Mouse (Mus musculus) megakaryocyte, embryonic 14.5 days (primary cell): ENCODE data around the gene Dnm3. TPM values are rescaled to one million over a fixed set of nuclear protein-coding genes. Genes with fewer than 3 reads are reported as not detected.

Experiments used
- H3K27me3 ChIP-seq: replicated peaks from 2 replicates; pipeline ENCODE3; 2012; ENCODE audit warnings: inconsistent platforms
- H3K36me3 ChIP-seq: replicated peaks from 2 replicates; pipeline ENCODE3; 2012; ENCODE audit warnings: low read length, inconsistent platforms, mixed read lengths
- H3K4me1 ChIP-seq: 2 replicates; pipeline ENCODE4 v1.6.1; 2012; ENCODE audit warnings: inconsistent platforms
- H3K4me3 ChIP-seq: replicated peaks from 2 replicates; pipeline ENCODE3; 2012; ENCODE audit warnings: moderate library complexity, mild to moderate bottlenecking, inconsistent platforms
- H3K9me3 ChIP-seq: 2 replicates; pipeline ENCODE4 v1.6.1; 2012; ENCODE audit warnings: inconsistent platforms
- FLI1 ChIP-seq: IDR thresholded peaks from 2 replicates; pipeline ENCODE4 v1.6.1; 2012; ENCODE audit warnings: low read length, inconsistent platforms, mixed read lengths
- GATA1 ChIP-seq: IDR thresholded peaks from 3 replicates; pipeline ENCODE4 v1.6.1; 2012; ENCODE audit warnings: mixed read lengths, low read length, inconsistent platforms, borderline replicate concordance
- polyA plus RNA-seq: library from polyadenylated mRNA; stranded (reverse); fragments of >175 nt; gene quantifications from 2 replicates; pipeline ENCODE4 v1.2.3, GENCODE M21; 2012; ENCODE audit warnings: low replicate concordance; ENCODE audit not compliant: insufficient read depth

The Dnm3 gene
- polyA plus RNA-seq, 1 experiment: 0.07 TPM

GRCm38 (mm10) chr1:161962465-161963377 is 515.1 kb downstream of the Dnm3 start:
- no peak overlapping the region for H3K4me3 ChIP-seq
- peaks cover 10% of the 10 kb centered on the region for H3K27me3 ChIP-seq
- H3K9me3 ChIP-seq: no peaks in the 10 kb centered on the region
- TF ChIP-seq FLI1 (no peak), GATA1 (no peak)
- peaks cover 31% of the 10 kb centered on the region for H3K4me1 ChIP-seq
- no peaks in the 10 kb centered on the region for H3K36me3 ChIP-seq

GRCm38 (mm10) chr1:161957964-161958950 is 519.6 kb downstream of the Dnm3 start:
- no peaks in the 10 kb centered on the region for H3K36me3 ChIP-seq
- no peak for TF ChIP-seq FLI1
- no peak for TF ChIP-seq GATA1
- H3K27me3 ChIP-seq: no peaks in the 10 kb centered on the region
- no peak overlapping the region for H3K4me3 ChIP-seq
- H3K4me1 ChIP-seq: peaks cover 23% of the 10 kb centered on the region
- H3K9me3 ChIP-seq: no peaks in the 10 kb centered on the region

- Histone ChIP-seq H3K9me3 (no peaks in the 10 kb centered on the region), H3K27me3 (no peaks in the 10 kb centered on the region), H3K36me3 (no peaks in the 10 kb centered on the region), H3K4me3 (no peak overlapping the region), H3K4me1 (peaks cover 30% of the 10 kb centered on the region)
- TF ChIP-seq FLI1 (no peak), GATA1 (no peak)
Measured at GRCm38 (mm10) chr1:161955846-161956245, 522.0 kb downstream of the Dnm3 start.

- Histone ChIP-seq H3K4me3 (no peak overlapping the region), H3K9me3 (no peaks in the 10 kb centered on the region), H3K27me3 (no peaks in the 10 kb centered on the region), H3K36me3 (no peaks in the 10 kb centered on the region), H3K4me1 (peaks cover 26% of the 10 kb centered on the region)
- TF ChIP-seq FLI1 (no peak), GATA1 (no peak)
Measured at GRCm38 (mm10) chr1:161952599-161952998, 525.2 kb downstream of the Dnm3 start.

- H3K4me3 ChIP-seq: no peak overlapping the region
- TF ChIP-seq GATA1 (no peak), FLI1 (no peak)
Measured at GRCm38 (mm10) chr1:161951009-161951779, 526.6 kb downstream of the Dnm3 start.

GRCm38 (mm10) chr1:161942082-161942481 is 535.8 kb downstream of the Dnm3 start:
- Histone ChIP-seq H3K4me3 (no peak overlapping the region), H3K27me3 (no peaks in the 10 kb centered on the region), H3K4me1 (peaks cover 6% of the 10 kb centered on the region), H3K36me3 (no peaks in the 10 kb centered on the region), H3K9me3 (no peaks in the 10 kb centered on the region)
- TF ChIP-seq GATA1: no peak
- no peak for TF ChIP-seq FLI1

More at GRCm38 (mm10) chr1:161951009-161951779, 526.6 kb downstream of the Dnm3 start:
- Histone ChIP-seq H3K36me3 (no peaks in the 10 kb centered on the region), H3K4me1 (peaks cover 23% of the 10 kb centered on the region), H3K27me3 (no peaks in the 10 kb centered on the region), H3K9me3 (no peaks in the 10 kb centered on the region)

Other genes with a start within 250 kb of the Dnm3 start
- 2.8 and 2.9 TPM in 2 replicates for gene Mettl13, start 70.5 kb upstream of the Dnm3 start, polyA plus RNA-seq
- gene Vamp4, start 92.5 kb upstream of the Dnm3 start, polyA plus RNA-seq: 1.2 and 5.4 TPM in 2 replicates
- not detected in 2 replicates for gene Myoc, start 161.1 kb upstream of the Dnm3 start, polyA plus RNA-seq
- gene Myocos, start 180.2 kb upstream of the Dnm3 start, polyA plus RNA-seq: not detected in 2 replicates